Mouse (Mus musculus): ENCODE results near the gene Upk1b. TPM values are rescaled to one million over a fixed set of nuclear protein-coding genes. Genes with fewer than 3 reads are reported as not detected.

Upk1b gene
- 1.4 and 1.8 TPM in 2 replicates for polyA plus RNA-seq (2021; fragmentation: Nextera tagmentation)
- long read RNA-seq, experiment 1, transcript Upk1b-201 (8 exons, 1,894 nt): major isoform, 5 of 8 reads
- long read RNA-seq, experiment 1, partial matches to known transcripts: 1 of 8 reads
- long read RNA-seq, experiment 1, other reads (novel, unspliced or antisense): 2 of 8 reads
- long read RNA-seq, experiment 2, transcript Upk1b-201 (8 exons, 1,894 nt): major isoform, 8 of 10 reads
- long read RNA-seq, experiment 2, partial matches to known transcripts: 0 of 10 reads
- long read RNA-seq, experiment 2, other reads (novel, unspliced or antisense): 2 of 10 reads

GRCm38 (mm10) chr16:38800091-38800490 lies at the start of gene Upk1b:
TSS of gene Upk1b (minus strand) at chr16:38800328.

GRCm38 (mm10) chr16:38828649-38829048 lies 28.5 kb upstream of the Upk1b start, which contains the start of gene 4930435E12Rik:
TSS of gene 4930435E12Rik (minus strand) at chr16:38828749.

GRCm38 (mm10) chr16:38742113-38742658 lies 57.9 kb downstream of the Upk1b start, which contains the start of gene B4galt4:
TSS of gene B4galt4 (plus strand) at chr16:38742264.

Other genes starting within 250 kb of the Upk1b start
- 6.0 and 6.8 TPM in 2 replicates for gene Tmem39a, start 241.6 kb downstream of the Upk1b start, polyA plus RNA-seq (2021; fragmentation: Nextera tagmentation)
- 5.6 and 6.3 TPM in 2 replicates for gene Arhgap31, start 87.1 kb downstream of the Upk1b start, polyA plus RNA-seq (2021; fragmentation: Nextera tagmentation)
- 22.9 and 23.1 TPM in 2 replicates for gene B4galt4, start 58.1 kb downstream of the Upk1b start, polyA plus RNA-seq (2021; fragmentation: Nextera tagmentation)
- not detected in 2 replicates for gene 4930435E12Rik, start 28.4 kb upstream of the Upk1b start, polyA plus RNA-seq (2021; fragmentation: Nextera tagmentation)
- 16.6 and 21.9 TPM in 2 replicates for gene Igsf11, start 92.3 kb upstream of the Upk1b start, polyA plus RNA-seq (2021; fragmentation: Nextera tagmentation)